Mouse (Mus musculus) right cerebral cortex, postnatal 4 days (tissue): ENCODE measurements around the gene Rab39b.

Experiments
- DNase-seq: peaks from one replicate; pipeline ENCODE4 v3.0.0-alpha.2; 2022

Gene Rab39b

DNA sequence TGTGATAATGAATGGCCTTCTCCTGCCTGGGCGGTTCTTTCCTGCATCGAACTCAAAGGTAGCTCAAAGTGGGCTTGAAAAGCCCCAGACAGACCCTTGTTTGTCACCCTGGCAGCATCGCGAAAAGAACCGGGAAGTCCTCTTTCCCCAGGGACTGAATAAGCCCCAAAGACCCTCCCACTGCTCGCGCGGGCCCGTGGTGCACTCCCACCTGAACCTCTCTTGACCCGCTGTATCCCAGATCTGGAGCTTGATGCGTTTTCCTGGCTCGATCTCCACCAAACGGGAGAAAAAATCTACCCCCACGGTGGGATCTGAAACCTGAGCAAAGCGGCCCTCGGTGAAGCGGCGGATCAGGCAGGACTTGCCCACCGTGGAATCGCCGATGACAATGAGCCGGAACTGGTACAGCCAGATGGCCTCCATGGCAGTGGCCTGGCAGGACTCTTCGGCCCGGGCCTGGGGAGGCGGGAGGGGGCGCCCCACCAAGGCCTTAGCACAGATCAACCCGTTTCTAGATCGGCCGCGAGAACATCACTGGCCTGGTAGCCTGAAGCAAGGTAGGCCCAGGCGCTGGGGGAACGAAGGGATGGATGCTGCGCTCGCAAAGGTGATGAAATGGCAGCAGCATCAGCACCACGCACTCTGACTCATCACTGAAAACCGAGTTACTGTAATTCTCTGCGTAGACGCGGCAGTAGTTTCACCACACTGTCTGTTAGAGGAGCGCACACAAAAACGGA lies at the start of gene Rab39b:
TSS of gene Rab39b (minus strand) at position 650 of the 743 bp plus-strand sequence.
- DNase-seq: peak; percentile 41

GRCm38 (mm10) chrX:75578539-75578938 lies 508 bp upstream of the Rab39b start:
- DNase-seq: no peak
